Mouse (Mus musculus) myocyte (in vitro differentiated cells): ENCODE measurements around the gene Dscaml1. TPM values are rescaled to one million over a fixed set of nuclear protein-coding genes. Genes with fewer than 3 reads are reported as not detected.

Source experiments
- H3K27me3 ChIP-seq: one replicate; pipeline ENCODE4 v1.6.1; 2011; ENCODE audit not compliant: control insufficient read depth, insufficient read depth, insufficient read length
- H3K36me3 ChIP-seq: one replicate; pipeline ENCODE4 v1.6.1; 2011; ENCODE audit not compliant: control insufficient read depth, insufficient read depth
- H3K4me2 ChIP-seq: one replicate; pipeline ENCODE4 v1.6.1; 2011; ENCODE audit warnings: low read depth, control low read depth
- H3K4me3 ChIP-seq: one replicate; pipeline ENCODE4 v1.5.1; 2011; ENCODE audit warnings: mild to moderate bottlenecking, control low read depth, moderate library complexity
- H3K79me2 ChIP-seq: one replicate; pipeline ENCODE4 v1.6.1; 2011; ENCODE audit not compliant: control insufficient read depth, insufficient read depth
- H3ac ChIP-seq: one replicate; pipeline ENCODE4 v1.6.1; 2011; ENCODE audit not compliant: control insufficient read depth, insufficient read length
- CEBPB ChIP-seq: IDR thresholded peaks from 2 replicates; pipeline ENCODE4 v1.6.1; 2011; ENCODE audit warnings: mild to moderate bottlenecking, moderate library complexity; ENCODE audit not compliant: poor library complexity, insufficient read depth, severe bottlenecking
- E2F4 ChIP-seq: IDR thresholded peaks from one replicate; pipeline ENCODE4 v1.6.1; 2011; ENCODE audit warnings: mild to moderate bottlenecking, control low read depth, moderate library complexity; ENCODE audit not compliant: insufficient read depth
- MAX ChIP-seq: IDR thresholded peaks from one replicate; pipeline ENCODE4 v1.6.1; 2011; ENCODE audit warnings: low read depth, mild to moderate bottlenecking, control low read depth
- MYOD1 ChIP-seq, 3 experiments: IDR thresholded peaks; one replicate each; pipeline ENCODE4 v1.6.1; 2011; ENCODE audit warnings: control low read depth in 2 of 3, low read depth in 2 of 3, mild to moderate bottlenecking in 2 of 3, moderate library complexity in 1 of 3; ENCODE audit not compliant: insufficient read length in 2 of 3, control insufficient read depth in 1 of 3
- MYOG ChIP-seq, 3 experiments: IDR thresholded peaks; one replicate each; pipeline ENCODE4 v1.6.1; 2011; ENCODE audit warnings: control low read depth in 2 of 3, low read depth in 2 of 3, mild to moderate bottlenecking in 2 of 3; ENCODE audit not compliant: insufficient read length in 2 of 3, control insufficient read depth in 1 of 3, insufficient read depth in 1 of 3
- POLR2A ChIP-seq: IDR thresholded peaks from one replicate; pipeline ENCODE4 v1.6.1; 2011; ENCODE audit warnings: low read depth, mild to moderate bottlenecking, control low read depth, moderate library complexity; ENCODE audit not compliant: insufficient read length
- POLR2AphosphoS2 ChIP-seq: IDR thresholded peaks from one replicate; pipeline ENCODE4 v1.6.1; 2011; ENCODE audit warnings: low read depth, control low read depth; ENCODE audit not compliant: insufficient read length
- REST ChIP-seq: IDR thresholded peaks from one replicate; pipeline ENCODE4 v1.6.1; 2011; ENCODE audit warnings: mild to moderate bottlenecking, control low read depth, moderate library complexity; ENCODE audit not compliant: insufficient read depth, insufficient read length
- SRF ChIP-seq: IDR thresholded peaks from one replicate; pipeline ENCODE4 v1.6.1; 2011; ENCODE audit warnings: low read depth; ENCODE audit not compliant: control insufficient read depth, insufficient read length
- TCF12 ChIP-seq: IDR thresholded peaks from one replicate; pipeline ENCODE4 v1.6.1; 2011; ENCODE audit warnings: mild to moderate bottlenecking, control low read depth; ENCODE audit not compliant: poor library complexity, insufficient read depth, severe bottlenecking
- TCF3 ChIP-seq: IDR thresholded peaks from one replicate; pipeline ENCODE4 v1.6.1; 2011; ENCODE audit warnings: low read depth, control low read depth; ENCODE audit not compliant: insufficient read length
- USF1 ChIP-seq: IDR thresholded peaks from one replicate; pipeline ENCODE4 v1.6.1; 2011; ENCODE audit warnings: low read depth, mild to moderate bottlenecking, control low read depth, moderate library complexity
- polyA plus RNA-seq: library from polyadenylated mRNA; unstranded; fragments of >200 nt; fragmentation: generic; extraction: Trizol; gene quantifications from one replicate; pipeline ENCODE4 v1.2.1, GENCODE M21; 2012; ENCODE audit warnings: missing spikeins

Dscaml1 gene
- polyA plus RNA-seq, 1 experiment = not detected

GRCm38 (mm10) chr9:45534472-45534988 lies 108.1 kb downstream of the Dscaml1 start:
- H3K4me3 ChIP-seq = no peak overlapping the region
- no peak overlapping the region for H3ac ChIP-seq
- TF ChIP-seq MYOG (IDR thresholded peaks at IDR 0.05; ENCODE audit: control insufficient read depth in 1 of 3, insufficient read depth in 1 of 3, insufficient read length in 2 of 3, low read depth in 2 of 3) (no peak), SRF (no peak), CEBPB (no peak), TCF3 (no peak), MAX (no peak), TCF12 (no peak), REST (no peak), E2F4 (no peak), POLR2A (no peak), POLR2AphosphoS2 (no peak), USF1 (no peak), MYOD1 (IDR thresholded peaks at IDR 0.05; ENCODE audit: control insufficient read depth in 1 of 3, insufficient read length in 2 of 3, low read depth in 2 of 3) (no peak)
- H3K27me3 ChIP-seq = peaks cover 53% of the 10 kb centered on the region
- no peaks in the 10 kb centered on the region for H3K36me3 ChIP-seq
- H3K79me2 ChIP-seq = no peaks in the 10 kb centered on the region
- H3K4me2 ChIP-seq = no peak overlapping the region

GRCm38 (mm10) chr9:45537649-45538048 lies 111.2 kb downstream of the Dscaml1 start:
- Histone ChIP-seq H3K79me2 (no peaks in the 10 kb centered on the region), H3ac (no peak overlapping the region), H3K36me3 (no peaks in the 10 kb centered on the region), H3K4me2 (no peak overlapping the region), H3K4me3 (no peak overlapping the region), H3K27me3 (peaks cover 40% of the 10 kb centered on the region)
- TF ChIP-seq REST (no peak), E2F4 (no peak), USF1 (no peak), TCF12 (no peak), CEBPB (no peak), POLR2AphosphoS2 (no peak), MYOG (IDR thresholded peaks at IDR 0.05; ENCODE audit: control insufficient read depth in 1 of 3, insufficient read depth in 1 of 3, insufficient read length in 2 of 3, low read depth in 2 of 3) (no peak), TCF3 (no peak), MAX (no peak), SRF (no peak), POLR2A (no peak), MYOD1 (IDR thresholded peaks at IDR 0.05; ENCODE audit: control insufficient read depth in 1 of 3, insufficient read length in 2 of 3, low read depth in 2 of 3) (no peak)

GRCm38 (mm10) chr9:45539265-45540044 lies 113.0 kb downstream of the Dscaml1 start:
- Histone ChIP-seq H3K4me3 (no peak overlapping the region), H3K4me2 (no peak overlapping the region), H3K27me3 (peaks cover 39% of the 10 kb centered on the region), H3K36me3 (no peaks in the 10 kb centered on the region), H3ac (no peak overlapping the region), H3K79me2 (no peaks in the 10 kb centered on the region)
- TF ChIP-seq REST (no peak), TCF3 (no peak), CEBPB (no peak)

GRCm38 (mm10) chr9:45546024-45546638 lies 119.7 kb downstream of the Dscaml1 start:
- H3K36me3 ChIP-seq = no peaks in the 10 kb centered on the region
- no peak for TF ChIP-seq POLR2A
- no peak for TF ChIP-seq MYOD1 (IDR thresholded peaks at IDR 0.05; ENCODE audit: control insufficient read depth in 1 of 3, insufficient read length in 2 of 3, low read depth in 2 of 3)
- TF ChIP-seq MAX = no peak
- TF ChIP-seq TCF3 = no peak
- TF ChIP-seq TCF12 = no peak
- no peak for TF ChIP-seq POLR2AphosphoS2
- TF ChIP-seq REST = no peak
- TF ChIP-seq SRF = no peak
- TF ChIP-seq USF1 = no peak
- TF ChIP-seq CEBPB = no peak
- TF ChIP-seq MYOG (IDR thresholded peaks at IDR 0.05; ENCODE audit: control insufficient read depth in 1 of 3, insufficient read depth in 1 of 3, insufficient read length in 2 of 3, low read depth in 2 of 3) = no peak
- TF ChIP-seq E2F4 = no peak
- H3ac ChIP-seq = no peak overlapping the region
- no peak overlapping the region for H3K4me2 ChIP-seq
- peaks cover 5% of the 10 kb centered on the region for H3K27me3 ChIP-seq
- no peak overlapping the region for H3K4me3 ChIP-seq
- no peaks in the 10 kb centered on the region for H3K79me2 ChIP-seq
